Mouse (Mus musculus) sigmoid colon, adult 10 weeks (tissue): ENCODE measurements around the gene Tmem150b. TPM values are rescaled to one million over a fixed set of nuclear protein-coding genes. Genes with fewer than 3 reads are reported as not detected.

Experiments used
- polyA plus RNA-seq: library from polyadenylated mRNA; stranded (reverse); fragments of 350-450 nt; fragmentation: Illumina TruSeq; extraction: RNeasy Lipid Tissue Mini Kit (QIAGEN cat#74804); gene quantifications from one replicate; pipeline ENCODE4 v1.2.3, GENCODE M21; 2014; ENCODE audit warnings: low read depth, low replicate concordance

The Tmem150b gene
- 4.8 TPM for polyA plus RNA-seq

GRCm38 (mm10) chr7:4725169-4725568, at the start of gene Tmem150b:
Tmem150b (minus strand) TSS chr7:4725249.

GRCm38 (mm10) chr7:4771202-4771601, 46.2 kb upstream of the Tmem150b start, which contains the start of gene Fam71e2:
Fam71e2 (minus strand) TSS chr7:4771302.

GRCm38 (mm10) chr7:4752821-4753570, 27.9 kb upstream of the Tmem150b start, which contains the start of gene Cox6b2:
Cox6b2 (minus strand) TSS chr7:4753094.

GRCm38 (mm10) chr7:4739544-4740275, 14.7 kb upstream of the Tmem150b start, which contains the start of gene Kmt5c:
Kmt5c (plus strand) TSS chr7:4740115.

GRCm38 (mm10) chr7:4690387-4690786, 34.7 kb downstream of the Tmem150b start, which contains the start of gene Brsk1:
Brsk1 (plus strand) TSS chr7:4690604.

GRCm38 (mm10) chr7:4684632-4685417, 40.2 kb downstream of the Tmem150b start, which contains the start of gene Hspbp1:
Hspbp1 (minus strand) TSS chr7:4685068.

GRCm38 (mm10) chr7:4658912-4659551, 66.0 kb downstream of the Tmem150b start, which contains the start of gene Ppp6r1:
Ppp6r1 (minus strand) TSS chr7:4659019.

Other genes starting within 250 kb of the Tmem150b start
- 12.5 TPM for gene Ppp1r12c, start 223.6 kb downstream of the Tmem150b start, polyA plus RNA-seq
- not detected for gene Tnnt1, start 208.9 kb downstream of the Tmem150b start, polyA plus RNA-seq
- not detected for gene Tnni3, start 201.0 kb downstream of the Tmem150b start, polyA plus RNA-seq
- gene Dnaaf3, start 192.8 kb downstream of the Tmem150b start, polyA plus RNA-seq = not detected
- gene Syt5, start 177.7 kb downstream of the Tmem150b start, polyA plus RNA-seq = 1.2 TPM
- 17.8 TPM for gene Ptprh, start 121.2 kb downstream of the Tmem150b start, polyA plus RNA-seq
- gene Tmem86b, start 93.8 kb downstream of the Tmem150b start, polyA plus RNA-seq = 0.88 TPM
- 12.3 TPM for gene Ppp6r1, start 66.2 kb downstream of the Tmem150b start, polyA plus RNA-seq
- not detected for gene Hspbp1, start 40.2 kb downstream of the Tmem150b start, polyA plus RNA-seq
- 0.35 TPM for gene Brsk1, start 34.6 kb downstream of the Tmem150b start, polyA plus RNA-seq
- gene Kmt5c, start 14.9 kb upstream of the Tmem150b start, polyA plus RNA-seq = 3.9 TPM
- gene Cox6b2, start 27.8 kb upstream of the Tmem150b start, polyA plus RNA-seq = not detected
- not detected for gene Fam71e2, start 46.1 kb upstream of the Tmem150b start, polyA plus RNA-seq
- 0.38 TPM for gene Il11, start 57.6 kb upstream of the Tmem150b start, polyA plus RNA-seq
- gene Tmem190, start 57.7 kb upstream of the Tmem150b start, polyA plus RNA-seq = not detected
- gene Tmem238, start 64.4 kb upstream of the Tmem150b start, polyA plus RNA-seq = 1.2 TPM
- 18.9 TPM for gene Rpl28, start 67.6 kb upstream of the Tmem150b start, polyA plus RNA-seq
- 2.9 TPM for gene Ube2s, start 87.3 kb upstream of the Tmem150b start, polyA plus RNA-seq
- gene Shisa7, start 119.4 kb upstream of the Tmem150b start, polyA plus RNA-seq = 0.66 TPM
- gene Isoc2b, start 145.0 kb upstream of the Tmem150b start, polyA plus RNA-seq = 1.4 TPM
- 0.44 TPM for gene Isoc2a, start 151.9 kb upstream of the Tmem150b start, polyA plus RNA-seq
- gene Gm36210, start 181.3 kb upstream of the Tmem150b start, polyA plus RNA-seq = not detected
- gene Zfp628, start 190.0 kb upstream of the Tmem150b start, polyA plus RNA-seq = not detected
- 1.5 TPM for gene Nat14, start 196.8 kb upstream of the Tmem150b start, polyA plus RNA-seq
- 0.38 TPM for gene Ssc5d, start 200.5 kb upstream of the Tmem150b start, polyA plus RNA-seq
- gene Sbk2, start 239.2 kb upstream of the Tmem150b start, polyA plus RNA-seq = not detected
- gene Sbk3, start 245.9 kb upstream of the Tmem150b start, polyA plus RNA-seq = not detected